Mouse (Mus musculus) heart, postnatal 0 days (tissue): ENCODE data around the gene Morn1.

ENCODE experiments used
- CTCF ChIP-seq: IDR thresholded peaks from 2 replicates; pipeline ENCODE4 v1.5.1; 2016; ENCODE audit warnings: antibody characterized with exemption, control low read depth, low read depth
- EP300 ChIP-seq: IDR thresholded peaks from 2 replicates; pipeline ENCODE4 v1.6.1; 2016; ENCODE audit warnings: antibody characterized with exemption, low read depth

GRCm38 (mm10) chr4:155148910-155149698 lies 62.7 kb downstream of the Morn1 start:
- TF ChIP-seq CTCF (no peak), EP300 (no peak)
